Mouse (Mus musculus) 3T3-L1 (cell line): ENCODE results near the gene Cdyl.

Experiments
- DNase-seq: peaks from one replicate; pipeline ENCODE4 v3.0.0-alpha.2; 2015; ENCODE audit warnings: low read depth, low spot score

Cdyl gene

GRCm38 (mm10) chr13:35659406-35659985 lies at the start of gene Cdyl:
Cdyl (plus strand) TSS chr13:35659833.
- DNase-seq, result no peak

- DNase-seq, result no peak
Measured at GRCm38 (mm10) chr13:35610718-35611117, 48.9 kb upstream of the Cdyl start.

- DNase-seq, result no peak
Measured at GRCm38 (mm10) chr13:35612506-35612905, 47.1 kb upstream of the Cdyl start.

- DNase-seq, result no peak
Measured at GRCm38 (mm10) chr13:35614832-35615479, 44.7 kb upstream of the Cdyl start.

GRCm38 (mm10) chr13:35616524-35617099 lies 43.0 kb upstream of the Cdyl start:
- no peak for DNase-seq

GRCm38 (mm10) chr13:35619356-35619755 lies 40.3 kb upstream of the Cdyl start:
- no peak for DNase-seq

GRCm38 (mm10) chr13:35620756-35621155 lies 38.9 kb upstream of the Cdyl start:
- no peak for DNase-seq

- DNase-seq, result no peak
Measured at GRCm38 (mm10) chr13:35624831-35625230, 34.8 kb upstream of the Cdyl start.

- DNase-seq, result no peak
Measured at GRCm38 (mm10) chr13:35625556-35625955, 34.1 kb upstream of the Cdyl start.

GRCm38 (mm10) chr13:35627319-35627718 lies 32.3 kb upstream of the Cdyl start:
- no peak for DNase-seq

- no peak for DNase-seq
Measured at GRCm38 (mm10) chr13:35647132-35647823, 12.4 kb upstream of the Cdyl start.

GRCm38 (mm10) chr13:35650284-35650872 lies 9.3 kb upstream of the Cdyl start:
- no peak for DNase-seq

GRCm38 (mm10) chr13:35652851-35653250 lies 6.8 kb upstream of the Cdyl start:
- no peak for DNase-seq

- no peak for DNase-seq
Measured at GRCm38 (mm10) chr13:35656853-35657252, 2.8 kb upstream of the Cdyl start.

GRCm38 (mm10) chr13:35665456-35665855 lies 5.8 kb downstream of the Cdyl start:
- no peak for DNase-seq

- no peak for DNase-seq
Measured at GRCm38 (mm10) chr13:35669910-35670469, 10.4 kb downstream of the Cdyl start.

GRCm38 (mm10) chr13:35670875-35671274 lies 11.2 kb downstream of the Cdyl start:
- no peak for DNase-seq

GRCm38 (mm10) chr13:35676921-35677320 lies 17.3 kb downstream of the Cdyl start:
- no peak for DNase-seq

- no peak for DNase-seq
Measured at GRCm38 (mm10) chr13:35677433-35678051, 17.9 kb downstream of the Cdyl start.

- no peak for DNase-seq
Measured at GRCm38 (mm10) chr13:35678691-35679090, 19.1 kb downstream of the Cdyl start.

GRCm38 (mm10) chr13:35681361-35681760 lies 21.7 kb downstream of the Cdyl start:
- DNase-seq, result no peak
